Mouse (Mus musculus) spleen, adult 2 months (tissue): ENCODE results near the gene Cadps.

ENCODE experiments used
- CTCF ChIP-seq: fragments of 200-500 bp; IDR thresholded peaks from 2 replicates; pipeline ENCODE4 v1.5.1; 2011; ENCODE audit warnings: mild to moderate bottlenecking, inconsistent platforms; ENCODE audit not compliant: insufficient read depth, insufficient read length, insufficient replicate concordance; ENCODE audit errors: extremely low read depth
- POLR2A ChIP-seq: fragments of 200-500 bp; IDR thresholded peaks from 2 replicates; pipeline ENCODE4 v1.6.1; 2011; ENCODE audit warnings: low read depth, low read length, inconsistent platforms

GRCm38 (mm10) chr14:12342458-12343131 is 480.3 kb downstream of the Cadps start:
- TF ChIP-seq CTCF = no peak
- no peak for TF ChIP-seq POLR2A
